Mouse (Mus musculus) brain, adult 2 months (tissue): ENCODE data around the gene Arl13b.

Source experiments
- DNase-seq: peaks from one replicate; pipeline ENCODE4 v3.0.0; 2011; ENCODE audit warnings: low read depth, low spot score

The Arl13b gene

GRCm38 (mm10) chr16:62814491-62814890, 32.3 kb downstream of the Arl13b start, which contains the start of gene Stx19:
Gene Stx19, plus strand, starts transcription at chr16:62814676.
- DNase-seq: no peak

GRCm38 (mm10) chr16:62813790-62814189, 33.0 kb downstream of the Arl13b start:
- no peak for DNase-seq

DNA sequence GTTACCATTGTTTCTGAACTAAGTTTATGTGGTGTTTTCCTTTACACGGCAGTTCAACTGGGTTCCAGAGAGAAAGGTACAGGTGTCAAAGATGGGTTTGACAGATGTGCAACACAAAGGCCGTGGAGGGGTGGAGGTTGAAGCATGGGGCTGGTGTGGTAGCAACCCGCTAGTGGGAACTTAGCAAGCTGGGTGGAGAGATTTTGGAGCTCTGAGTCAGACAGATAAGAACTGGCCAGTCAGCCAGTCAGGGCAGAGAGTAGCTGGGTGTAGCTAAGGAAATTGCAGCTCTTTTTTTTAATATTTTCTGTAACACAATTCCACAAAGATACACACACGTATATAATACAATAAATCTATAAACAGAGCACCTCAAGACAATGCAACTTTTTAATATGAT, 36.0 kb downstream of the Arl13b start:
- no peak for DNase-seq

DNA sequence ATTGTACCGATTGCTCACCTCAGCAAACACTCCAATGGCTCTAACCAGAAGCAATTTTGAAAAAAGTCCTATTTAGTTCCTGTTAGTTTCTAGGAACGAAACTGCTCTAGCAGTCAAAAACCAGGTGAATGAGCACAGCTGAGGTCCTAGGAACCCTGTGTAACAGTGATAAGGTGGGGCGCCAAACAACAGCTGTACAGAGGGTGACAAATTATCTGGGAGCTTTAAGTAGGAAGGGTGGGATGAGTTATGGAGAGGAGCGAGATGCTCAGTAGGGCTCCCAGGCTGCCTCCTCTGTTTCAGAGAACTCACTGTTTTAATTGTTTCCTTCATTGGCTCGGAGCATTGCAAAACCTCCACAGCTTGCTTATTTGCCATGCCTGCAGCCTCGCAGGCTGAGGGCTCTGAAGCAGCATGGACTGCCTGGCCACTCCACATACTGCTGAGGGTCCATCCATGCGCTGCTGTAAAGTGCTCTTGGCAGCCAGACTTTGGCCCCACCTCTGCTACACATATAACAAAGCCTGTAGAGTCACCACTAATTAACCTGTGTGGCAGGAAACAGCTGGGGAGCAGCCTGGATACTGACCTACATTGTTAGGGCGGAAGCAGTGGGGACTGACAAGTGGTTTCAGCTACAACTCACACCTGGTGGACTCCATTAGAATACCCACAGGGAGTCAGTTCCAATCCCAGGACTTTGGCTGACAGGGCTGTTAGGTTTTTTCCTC, 39.4 kb downstream of the Arl13b start:
- no peak for DNase-seq

- no peak for DNase-seq
Observed at GRCm38 (mm10) chr16:62804621-62805020, 42.2 kb downstream of the Arl13b start.

- no peak for DNase-seq
Observed at GRCm38 (mm10) chr16:62799839-62800238, 47.0 kb downstream of the Arl13b start.

DNA sequence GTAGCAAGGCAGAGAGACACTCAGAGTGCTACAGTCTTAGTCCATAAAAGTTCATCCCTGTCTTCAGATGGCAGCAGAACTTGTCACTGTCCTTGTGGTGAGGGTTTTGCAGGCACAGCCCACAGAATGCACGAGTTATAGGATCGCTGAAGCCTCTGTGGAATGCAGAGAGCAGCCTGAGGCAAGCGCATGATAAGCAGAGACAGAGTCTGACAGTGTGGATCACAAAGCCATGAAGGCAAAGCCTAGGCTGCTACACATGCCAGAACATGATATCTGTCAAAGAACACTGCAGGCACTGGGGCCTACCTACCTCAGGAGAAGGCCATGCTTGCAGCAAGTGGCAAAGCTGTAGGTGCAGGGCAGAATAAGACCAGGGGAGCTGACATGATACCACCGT, 47.4 kb downstream of the Arl13b start:
- no peak for DNase-seq

- no peak for DNase-seq
Observed at GRCm38 (mm10) chr16:62798808-62799207, 48.0 kb downstream of the Arl13b start.

GRCm38 (mm10) chr16:62796608-62797007, 50.2 kb downstream of the Arl13b start:
- no peak for DNase-seq

- peak; percentile 99 for DNase-seq
Observed at GRCm38 (mm10) chr16:62786621-62787331, 60.1 kb downstream of the Arl13b start, which contains the start of gene Nsun3. Gene Nsun3, minus strand, starts transcription at chr16:62786818.

DNA sequence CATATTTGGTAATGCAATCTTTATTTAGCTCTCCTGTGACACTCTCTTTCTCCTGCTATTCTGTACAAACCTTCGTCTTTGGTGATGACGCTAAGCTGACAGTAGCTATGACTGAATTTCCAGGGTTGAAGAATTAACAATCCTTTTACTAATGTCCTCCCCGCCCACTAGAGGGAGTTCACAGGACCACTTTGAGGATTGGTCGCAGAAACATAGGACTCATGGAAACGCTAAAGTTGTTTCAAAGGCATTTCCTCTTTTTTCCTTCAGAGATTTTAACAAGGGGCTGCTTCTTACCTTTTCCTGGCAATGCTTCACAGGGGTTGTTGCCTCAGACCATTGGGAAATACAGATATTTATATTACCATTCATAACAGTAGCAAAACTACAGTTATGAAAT, 64.6 kb downstream of the Arl13b start:
- no peak for DNase-seq

DNA sequence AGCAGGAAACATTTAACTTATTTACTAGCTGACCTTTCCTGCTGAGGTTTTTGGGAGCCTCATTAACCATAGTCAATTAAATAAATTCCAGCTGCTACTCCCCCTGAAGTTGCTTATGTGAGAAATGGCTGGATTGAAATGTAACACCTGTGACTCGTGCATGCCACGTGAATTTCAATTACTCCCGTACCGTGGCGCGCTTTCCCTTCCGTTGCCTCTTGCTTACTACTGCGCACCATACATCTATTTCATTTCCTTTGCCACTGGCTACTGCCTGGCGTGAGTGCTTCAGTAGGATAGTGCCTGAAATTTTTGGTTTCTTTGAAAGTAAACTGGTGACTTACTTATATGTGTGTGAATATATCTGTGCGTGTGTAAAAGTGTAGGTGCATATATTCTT, 68.6 kb downstream of the Arl13b start:
- DNase-seq: no peak

DNA sequence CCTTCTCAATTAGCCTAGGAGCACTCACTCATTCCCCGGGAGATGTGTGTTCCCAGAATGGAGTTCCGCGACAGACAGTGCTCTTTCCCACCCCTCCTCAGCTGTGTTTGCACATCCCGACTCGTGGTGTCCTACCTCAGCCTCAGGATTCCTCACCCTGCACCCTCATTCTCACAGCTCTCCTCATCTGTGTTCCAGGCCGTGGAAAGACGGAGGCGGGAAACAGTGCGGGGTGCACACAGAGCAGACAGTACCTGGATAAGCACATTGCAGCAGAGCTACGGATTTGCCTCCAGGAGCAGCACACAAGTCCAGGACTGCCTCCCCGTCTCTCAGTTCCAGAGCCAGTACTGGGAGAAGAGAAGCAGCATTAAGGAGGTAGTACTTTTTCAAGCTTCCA, 70.8 kb downstream of the Arl13b start:
- peak; percentile 68 for DNase-seq

GRCm38 (mm10) chr16:62773462-62773861, 73.4 kb downstream of the Arl13b start:
- peak; percentile 40 for DNase-seq

DNA sequence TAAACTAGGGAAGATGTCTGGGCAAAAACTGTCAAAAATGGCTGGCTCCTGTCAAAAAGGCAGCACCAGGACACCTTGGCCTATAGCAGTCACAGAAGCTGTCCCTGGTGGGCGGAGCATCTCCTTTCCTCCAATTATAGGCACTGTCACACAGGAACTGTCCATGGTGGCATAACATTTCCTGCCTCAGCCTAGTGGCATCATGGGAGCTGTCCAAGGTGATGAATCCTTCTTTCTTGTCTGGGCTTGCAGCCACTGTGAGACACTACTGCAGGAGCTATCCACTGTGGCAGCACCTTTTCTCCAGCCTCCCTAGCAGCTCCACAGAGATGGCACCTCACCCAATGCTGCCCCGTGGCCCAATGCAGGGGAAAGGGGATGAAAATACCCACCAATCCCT, 88.5 kb downstream of the Arl13b start:
- no peak for DNase-seq

DNA sequence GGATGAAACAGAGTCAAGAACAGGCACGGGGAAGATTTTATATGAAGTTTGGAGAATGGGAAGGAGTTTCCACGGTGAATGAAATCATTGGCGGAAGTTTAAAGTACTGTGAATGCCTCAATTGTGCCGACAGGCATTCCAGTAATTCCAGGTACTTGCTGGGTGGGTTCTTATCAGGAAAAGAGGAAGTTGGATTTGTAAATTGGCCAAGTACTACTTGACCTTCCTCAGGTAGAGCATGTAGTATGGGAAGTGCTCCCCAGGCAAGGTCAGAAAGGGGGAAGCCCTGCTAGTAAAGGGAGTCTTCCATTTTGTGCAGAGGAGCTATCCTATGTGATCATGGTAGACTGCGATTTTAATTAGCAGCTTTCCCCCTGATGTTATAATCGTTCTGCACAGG, 91.5 kb downstream of the Arl13b start:
- DNase-seq: no peak

DNA sequence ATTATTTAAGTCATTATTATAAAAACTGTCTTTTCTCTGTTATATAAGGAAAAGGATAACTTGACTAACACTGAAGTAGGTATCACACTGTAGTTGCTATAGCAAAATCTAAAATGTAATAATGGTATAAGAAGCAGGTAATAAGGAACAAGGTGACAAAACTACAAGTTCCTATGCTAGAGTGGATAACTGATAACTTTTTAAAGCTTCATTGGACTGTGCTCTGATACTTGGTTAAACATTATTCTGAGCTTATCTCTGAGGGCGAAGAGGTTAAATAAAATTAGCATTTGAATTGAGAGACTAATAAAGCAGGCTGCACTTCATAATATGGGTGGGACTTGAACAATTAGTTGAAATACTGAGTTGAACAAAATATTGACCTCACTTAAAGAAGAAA, 93.2 kb downstream of the Arl13b start:
- DNase-seq: no peak

GRCm38 (mm10) chr16:62753079-62753478, 93.8 kb downstream of the Arl13b start:
- DNase-seq: peak; percentile 45

DNA sequence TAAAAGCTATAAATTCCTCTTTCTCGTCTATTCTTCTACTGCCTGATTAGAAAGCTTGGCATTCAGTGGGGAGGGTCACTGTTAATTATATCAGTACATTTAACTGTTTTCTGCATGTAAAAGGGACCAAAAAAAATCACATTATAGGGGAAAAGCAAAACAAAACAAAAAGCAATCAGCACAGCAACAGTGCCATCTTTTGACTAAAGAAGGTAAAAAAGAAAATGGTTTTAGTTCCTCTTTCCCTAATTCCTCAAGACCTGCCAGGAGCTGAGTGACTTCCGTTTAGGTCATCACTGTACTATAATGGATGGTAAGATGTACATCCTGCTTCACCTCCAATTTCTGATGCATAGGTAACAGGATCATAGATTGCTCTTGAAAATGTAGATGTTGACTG, 101.0 kb downstream of the Arl13b start:
- DNase-seq: peak; percentile 24
